Mouse (Mus musculus) erythroblast, embryonic 14.5 days (primary cell): ENCODE data around the gene Edem2. TPM values are rescaled to one million over a fixed set of nuclear protein-coding genes. Genes with fewer than 3 reads are reported as not detected.
"Not testable (repeated sequence)": the region's sequence is repeated elsewhere in the genome, so short reads cannot be mapped to it uniquely, and the experiment has no call there.

Experiments
- H3K27me3 ChIP-seq: 2 replicates; pipeline ENCODE4 v1.6.1; 2012; ENCODE audit warnings: inconsistent platforms; ENCODE audit not compliant: control insufficient read depth
- H3K36me3 ChIP-seq: 2 replicates; pipeline ENCODE4 v1.6.1; 2012; ENCODE audit warnings: mild to moderate bottlenecking, inconsistent platforms; ENCODE audit not compliant: control insufficient read depth
- H3K4me1 ChIP-seq: 2 replicates; pipeline ENCODE4 v1.6.1; 2012; ENCODE audit warnings: inconsistent platforms; ENCODE audit not compliant: control insufficient read depth
- H3K4me3 ChIP-seq: replicated peaks from 2 replicates; pipeline ENCODE3; 2012; ENCODE audit warnings: moderate library complexity, mild to moderate bottlenecking, inconsistent platforms
- H3K9me3 ChIP-seq: 2 replicates; pipeline ENCODE4 v1.6.1; 2012; ENCODE audit warnings: low read length, inconsistent platforms, mixed read lengths; ENCODE audit not compliant: control insufficient read depth
- GATA1 ChIP-seq: IDR thresholded peaks from 2 replicates; pipeline ENCODE4 v1.6.1; 2012; ENCODE audit warnings: low read length, inconsistent platforms, mixed read lengths
- TAL1 ChIP-seq: IDR thresholded peaks from 3 replicates; pipeline ENCODE4 v1.6.1; 2012; ENCODE audit warnings: low read length, inconsistent platforms, mixed read lengths
- polyA plus RNA-seq: library from polyadenylated mRNA; stranded (reverse); fragments of >175 nt; gene quantifications from 2 replicates; pipeline ENCODE4 v1.2.3, GENCODE M21; 2012

Gene Edem2
- polyA plus RNA-seq, 1 experiment = 2.8 TPM

DNA sequence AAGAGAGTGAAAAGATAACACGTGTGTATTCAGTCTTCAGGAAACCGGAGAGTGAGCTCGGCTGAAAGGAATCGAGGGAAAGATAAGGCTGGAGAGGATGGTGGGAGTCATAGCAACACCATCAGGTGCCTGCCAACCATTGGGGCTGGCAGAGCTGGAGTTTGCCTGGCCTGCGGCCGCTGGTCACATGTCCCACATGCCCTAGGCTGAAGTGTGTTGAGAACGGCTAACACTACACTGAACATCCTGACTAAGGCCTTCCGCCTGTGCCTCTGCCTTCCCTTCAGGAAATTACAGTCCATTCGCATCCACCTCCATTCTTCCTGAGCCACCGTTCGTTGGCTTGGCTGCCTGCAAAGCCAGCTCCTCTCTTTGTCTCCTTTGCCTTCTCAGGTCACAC, 12.9 kb upstream of the Edem2 start:
- Histone ChIP-seq H3K4me1 (peaks cover 10% of the 10 kb centered on the region), H3K27me3 (peaks cover 37% of the 10 kb centered on the region), H3K36me3 (no peaks in the 10 kb centered on the region), H3K9me3 (no peaks in the 10 kb centered on the region), H3K4me3 (no peak overlapping the region)
- TF ChIP-seq TAL1 = no peak
- no peak for TF ChIP-seq GATA1

DNA sequence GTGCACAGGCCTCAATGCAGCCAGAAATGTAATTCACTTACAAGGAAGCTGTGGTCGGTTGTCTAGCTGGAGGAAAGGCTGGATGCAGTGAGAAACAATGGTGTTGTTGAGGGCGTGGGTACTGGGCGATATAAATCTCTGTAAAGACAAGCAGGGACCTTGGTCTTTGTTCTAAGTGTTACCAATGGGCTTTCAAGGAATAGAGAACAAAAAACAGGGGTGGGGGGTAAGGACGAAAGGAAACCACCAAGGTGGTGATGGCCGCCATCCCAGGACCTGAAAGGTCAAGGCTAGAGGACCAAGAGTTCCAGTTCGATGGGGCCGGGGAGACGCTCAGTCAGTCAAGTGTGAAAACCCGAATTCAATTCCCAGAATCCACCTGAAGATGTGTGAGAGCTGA, 8.5 kb upstream of the Edem2 start:
- Histone ChIP-seq H3K36me3 (no peaks in the 10 kb centered on the region), H3K9me3 (no peaks in the 10 kb centered on the region), H3K4me3 (no peak overlapping the region), H3K4me1 (peaks cover 6% of the 10 kb centered on the region), H3K27me3 (peaks cover 8% of the 10 kb centered on the region)
- no peak for TF ChIP-seq TAL1
- no peak for TF ChIP-seq GATA1

DNA sequence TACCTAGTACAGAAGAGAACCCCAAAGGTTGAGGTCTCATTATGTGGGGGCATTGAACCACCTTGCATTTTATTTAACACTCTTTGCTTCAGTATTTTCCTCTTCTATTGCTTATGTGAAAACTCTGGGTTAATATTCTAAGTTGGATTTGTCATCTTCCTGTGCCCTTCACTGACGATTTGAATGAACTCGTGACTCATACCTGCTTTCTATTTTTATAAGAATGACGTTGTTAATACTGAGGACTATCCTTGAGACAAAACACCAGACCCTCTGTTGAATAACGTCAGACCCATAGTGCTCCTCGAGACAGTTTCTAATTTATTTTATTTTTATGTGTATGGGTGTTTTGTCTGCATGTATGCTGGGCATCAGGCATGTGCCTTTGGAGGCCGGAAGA, 7.7 kb upstream of the Edem2 start:
- no peaks in the 10 kb centered on the region for H3K27me3 ChIP-seq
- no peak overlapping the region for H3K4me3 ChIP-seq
- no peaks in the 10 kb centered on the region for H3K4me1 ChIP-seq
- no peak for TF ChIP-seq TAL1
- no peaks in the 10 kb centered on the region for H3K9me3 ChIP-seq
- H3K36me3 ChIP-seq = no peaks in the 10 kb centered on the region

DNA sequence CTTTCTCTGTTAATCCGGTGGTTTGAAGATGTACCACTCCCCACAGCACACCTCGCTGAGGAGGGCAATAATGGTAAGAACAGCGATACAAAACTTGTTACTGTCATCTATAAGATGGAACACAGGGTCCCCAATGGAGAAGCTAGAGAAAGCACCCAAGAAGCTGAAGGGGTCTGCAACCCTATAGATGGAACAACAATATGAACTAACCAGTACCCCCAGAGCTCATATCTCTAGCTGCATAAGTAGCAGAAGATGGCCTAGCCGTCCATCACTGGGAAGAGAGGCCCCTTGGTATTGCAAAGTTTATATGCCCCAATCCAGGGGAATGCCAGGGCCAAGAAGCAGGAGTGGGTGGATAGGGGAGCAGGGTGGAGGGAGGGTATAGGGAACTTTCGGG, 6.5 kb upstream of the Edem2 start, which contains the start of gene Gm17581:
Gene Gm17581 (minus strand): TSS at position 101 of the 400 bp plus-strand sequence.
- not testable (repeated sequence) for H3K4me3 ChIP-seq, H3K27me3 ChIP-seq, H3K9me3 ChIP-seq, H3K36me3 ChIP-seq, H3K4me1 ChIP-seq

DNA sequence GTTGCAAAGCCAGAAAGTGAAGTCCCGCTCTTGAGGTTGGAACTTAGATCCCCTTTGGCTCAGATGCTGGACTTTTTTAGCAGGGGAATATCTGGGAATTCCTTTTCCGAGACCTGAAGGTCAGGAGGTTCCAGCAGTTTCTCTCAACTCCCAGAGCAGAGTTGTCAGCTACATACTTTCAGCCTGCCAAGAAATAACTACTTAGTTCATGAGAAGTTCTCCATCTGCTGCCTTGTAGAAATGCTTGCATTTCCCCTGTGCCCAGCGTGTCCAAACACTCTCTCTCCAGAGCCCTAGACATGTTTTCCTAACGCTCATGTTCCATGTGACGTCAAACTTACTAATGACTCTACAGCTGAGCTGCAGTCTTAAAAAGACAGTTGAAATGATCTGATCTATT, 5.8 kb upstream of the Edem2 start:
- TF ChIP-seq GATA1 (no peak), TAL1 (no peak)
- Histone ChIP-seq H3K4me1 (peaks cover 5% of the 10 kb centered on the region), H3K27me3 (no peaks in the 10 kb centered on the region), H3K36me3 (no peaks in the 10 kb centered on the region), H3K9me3 (no peaks in the 10 kb centered on the region), H3K4me3 (no peak overlapping the region)

DNA sequence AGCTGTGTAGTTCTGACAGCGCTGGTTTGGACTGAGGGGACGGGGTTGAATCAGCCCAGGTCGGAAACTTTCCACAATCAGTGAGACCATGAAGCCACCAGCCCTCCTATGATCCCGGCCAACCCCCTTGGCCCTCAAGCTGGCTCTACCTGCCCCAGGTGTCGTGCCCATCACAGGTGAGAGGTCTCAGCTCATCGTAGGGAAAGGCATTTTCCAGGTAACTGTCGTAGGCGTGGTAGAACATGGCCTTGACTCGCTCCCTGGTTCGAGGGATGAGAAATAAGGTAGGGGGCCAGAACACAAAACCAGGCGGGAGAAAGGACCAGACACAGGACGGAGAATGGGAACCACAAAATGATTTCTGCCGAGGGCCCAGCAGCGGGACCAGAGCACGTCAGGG, 533 bp downstream of the Edem2 start:
- no peak for TF ChIP-seq TAL1
- TF ChIP-seq GATA1 = no peak
- Histone ChIP-seq H3K4me3 (peak overlapping the region; percentile 74), H3K27me3 (no peaks in the 10 kb centered on the region), H3K36me3 (0 out of 2 replicates have a peak, but pooled peaks cover 2% of the 10 kb centered on the region), H3K4me1 (peaks cover 23% of the 10 kb centered on the region), H3K9me3 (no peaks in the 10 kb centered on the region)

DNA sequence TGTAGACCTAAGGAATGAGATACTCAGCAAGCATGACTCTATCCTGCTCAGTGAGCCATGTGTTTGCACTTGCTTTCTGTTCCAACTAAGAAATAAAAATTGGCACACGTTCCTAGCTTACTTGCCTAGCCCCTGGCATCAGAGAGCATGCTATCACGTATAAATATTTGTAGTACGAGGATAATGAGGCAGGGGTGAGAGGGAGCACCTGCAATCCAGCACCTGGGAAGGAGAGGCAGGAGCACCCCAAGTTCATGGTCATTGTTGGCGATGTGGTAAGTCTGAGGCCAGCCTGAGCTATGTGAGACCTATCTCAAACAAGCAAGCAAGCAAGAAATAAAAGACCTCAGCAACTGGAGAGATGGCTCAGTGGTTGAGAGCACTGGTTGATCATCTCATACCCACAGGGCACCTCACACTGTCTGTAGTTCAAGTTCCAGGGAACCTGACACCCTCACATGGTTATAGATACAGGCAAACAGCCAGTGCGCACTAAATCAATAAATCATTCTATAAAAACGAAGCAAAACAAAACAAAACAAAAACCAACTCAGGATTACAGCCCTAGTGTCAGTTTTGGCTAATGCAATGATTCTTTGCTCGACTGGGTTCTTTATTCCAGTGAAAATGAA, 1.4 kb downstream of the Edem2 start:
- peaks cover 2% of the 10 kb centered on the region; the same call in 1 of the 2 replicates for H3K36me3 ChIP-seq
- peaks cover 23% of the 10 kb centered on the region for H3K4me1 ChIP-seq
- no peaks in the 10 kb centered on the region for H3K9me3 ChIP-seq
- H3K4me3 ChIP-seq = no peak overlapping the region
- no peaks in the 10 kb centered on the region for H3K27me3 ChIP-seq
- TF ChIP-seq TAL1 (no peak), GATA1 (no peak)

DNA sequence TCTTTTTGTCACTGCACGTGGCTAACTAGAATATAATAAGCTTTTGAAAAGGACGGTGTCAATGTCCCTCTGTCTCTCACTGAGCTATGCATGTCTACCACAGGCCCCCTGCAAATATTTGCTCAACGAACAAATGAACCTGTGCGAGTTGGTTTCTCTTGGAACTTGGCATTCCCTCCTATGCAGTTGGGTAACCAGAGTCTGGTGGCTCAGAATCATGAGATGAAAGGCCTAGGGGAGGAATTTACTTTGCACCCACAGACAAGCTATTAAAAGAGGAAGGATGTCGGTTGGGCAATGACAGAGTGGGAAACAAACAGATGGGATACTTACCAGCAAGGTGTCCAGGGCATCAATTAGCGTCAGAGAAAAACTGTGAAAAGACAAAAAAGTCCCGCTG, 3.0 kb downstream of the Edem2 start:
- H3K9me3 ChIP-seq = no peaks in the 10 kb centered on the region
- H3K36me3 ChIP-seq = peaks cover 6% of the 10 kb centered on the region
- no peak overlapping the region for H3K4me3 ChIP-seq
- peaks cover 18% of the 10 kb centered on the region for H3K4me1 ChIP-seq
- TF ChIP-seq TAL1 = no peak
- TF ChIP-seq GATA1 = no peak
- no peaks in the 10 kb centered on the region for H3K27me3 ChIP-seq

DNA sequence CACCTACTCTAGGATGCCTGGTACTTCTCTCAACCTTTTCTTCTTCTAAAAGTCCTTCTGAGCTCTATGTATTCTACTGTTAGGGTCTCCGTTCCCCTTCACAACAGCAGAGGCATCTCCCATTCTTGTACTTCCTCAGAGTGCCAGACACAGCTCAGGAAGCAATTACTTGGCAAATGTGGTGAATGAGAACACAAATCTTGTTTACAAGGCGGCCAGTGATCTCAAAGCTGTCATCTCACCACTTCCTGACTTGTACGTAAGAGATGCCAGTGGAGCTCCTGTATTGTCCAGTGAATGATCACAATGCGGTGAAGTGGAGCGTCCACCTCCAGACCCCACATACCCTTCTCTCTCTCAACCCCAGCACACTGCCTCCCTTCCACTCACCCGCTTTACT, 4.7 kb downstream of the Edem2 start:
- Histone ChIP-seq H3K9me3 (no peaks in the 10 kb centered on the region), H3K36me3 (peaks cover 11% of the 10 kb centered on the region), H3K4me1 (peaks cover 16% of the 10 kb centered on the region), H3K27me3 (no peaks in the 10 kb centered on the region), H3K4me3 (no peak overlapping the region)
- TF ChIP-seq GATA1 (no peak), TAL1 (no peak)

DNA sequence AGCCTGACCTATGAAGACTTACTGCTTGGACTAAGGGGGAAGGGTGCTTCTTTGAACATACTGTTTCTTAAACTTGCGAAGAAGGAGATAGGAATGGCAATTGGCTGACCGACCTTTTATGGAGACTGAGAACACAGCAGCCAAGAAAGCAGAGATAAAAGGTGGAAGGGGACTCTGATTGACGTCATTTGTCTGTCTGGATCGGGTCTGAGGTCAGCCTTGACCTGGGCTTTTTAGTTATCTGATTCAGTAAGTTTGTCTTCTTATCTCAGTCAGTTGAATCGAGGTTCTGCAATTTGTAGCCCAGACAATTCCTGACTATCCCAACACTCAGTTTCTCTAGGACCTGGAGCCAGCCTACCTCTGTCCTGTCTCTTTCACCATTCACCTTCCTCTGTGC, 5.2 kb downstream of the Edem2 start:
- peaks cover 15% of the 10 kb centered on the region for H3K36me3 ChIP-seq
- TF ChIP-seq TAL1 = no peak
- no peak for TF ChIP-seq GATA1
- H3K4me1 ChIP-seq = peaks cover 11% of the 10 kb centered on the region
- no peaks in the 10 kb centered on the region for H3K9me3 ChIP-seq
- no peak overlapping the region for H3K4me3 ChIP-seq
- H3K27me3 ChIP-seq = no peaks in the 10 kb centered on the region
